Mouse (Mus musculus): ENCODE results near the gene Btg1-ps2.
"Not testable (repeated sequence)": the region's sequence is repeated elsewhere in the genome, so short reads cannot be mapped to it uniquely, and the experiment has no call there.

Btg1-ps2 gene

GRCm38 (mm10) chrX:38043014-38043413 lies at the start of gene Btg1-ps2:
Btg1-ps2 (minus strand) TSS chrX:38043114.
- in situ Hi-C loops (cut with MseI, MboI), result not testable (repeated sequence)

- in situ Hi-C loops (cut with MseI, MboI), result loop anchor here (10.0 kb wide), 1 partner anchor 90 kb away; no protein-coding TSS in a partner anchor
Observed at GRCm38 (mm10) chrX:38085041-38085440, 42.1 kb upstream of the Btg1-ps2 start, which contains the start of gene Rhox11. Rhox11 (minus strand) TSS chrX:38085141.

GRCm38 (mm10) chrX:38084226-38084625 lies 41.3 kb upstream of the Btg1-ps2 start:
- in situ Hi-C loops (cut with MseI, MboI), result loop anchor here (10.0 kb wide), 1 partner anchor 91 kb away; no protein-coding TSS in a partner anchor

GRCm38 (mm10) chrX:38066175-38066574 lies 23.3 kb upstream of the Btg1-ps2 start, which contains the start of gene Rhox10:
Rhox10 (plus strand) TSS chrX:38066475.
- in situ Hi-C loops (cut with MseI, MboI), result no loop called here

GRCm38 (mm10) chrX:38061544-38061943 lies 18.6 kb upstream of the Btg1-ps2 start:
- in situ Hi-C loops (cut with MseI, MboI), result no loop called here

GRCm38 (mm10) chrX:38039666-38040065 lies 3.2 kb downstream of the Btg1-ps2 start:
- in situ Hi-C loops (cut with MseI, MboI), result no loop called here

GRCm38 (mm10) chrX:38033841-38034240 lies 9.1 kb downstream of the Btg1-ps2 start:
- in situ Hi-C loops (cut with MseI, MboI), result no loop called here

GRCm38 (mm10) chrX:38018597-38018996 lies 24.3 kb downstream of the Btg1-ps2 start, which contains the start of gene Btg1-ps1:
Btg1-ps1 (minus strand) TSS chrX:38018815.
- in situ Hi-C loops (cut with MseI, MboI), result not testable (repeated sequence)

GRCm38 (mm10) chrX:38008756-38009155 lies 34.2 kb downstream of the Btg1-ps2 start:
- in situ Hi-C loops (cut with MseI, MboI), result no loop called here

Data from mouse trophoblast stem cell (cell line).